Mouse (Mus musculus) forebrain, embryonic 11.5 days (tissue): Measurements from ENCODE around the gene Nav1. TPM values are rescaled to one million over a fixed set of nuclear protein-coding genes. Genes with fewer than 3 reads are reported as not detected.

Experiments used
- ATAC-seq: fragments of 200-750 bp; cut with Nextera tagmentation; replicated peaks from 2 replicates; pipeline ENCODE4 v1.8.0; 2017; ENCODE audit warnings: moderate TSS enrichment; ENCODE audit not compliant: low FRiP score
- DNase-seq: peaks from one replicate; pipeline ENCODE4 v3.0.0-alpha.2; 2017; ENCODE audit warnings: low spot score
- H3K27ac ChIP-seq: fragments of 300-500 bp; sonication (generic); 2 replicates; pipeline ENCODE4 v1.5.1; 2014; ENCODE audit warnings: low read depth, low read length
- H3K27me3 ChIP-seq: fragments of 300-500 bp; sonication (generic); 2 replicates; pipeline ENCODE4 v1.6.1; 2014; ENCODE audit warnings: mild to moderate bottlenecking, low read length, mixed read lengths; ENCODE audit not compliant: control insufficient read depth, insufficient read depth
- H3K36me3 ChIP-seq: fragments of 300-500 bp; sonication (generic); 2 replicates; pipeline ENCODE4 v1.6.1; 2014; ENCODE audit warnings: mild to moderate bottlenecking, low read length, moderate library complexity, mixed read lengths; ENCODE audit not compliant: control insufficient read depth, insufficient read depth
- H3K4me1 ChIP-seq: fragments of 300-500 bp; sonication (generic); replicated peaks from 2 replicates; pipeline ENCODE4 v1.6.1; 2014; ENCODE audit warnings: low read length, mixed read lengths; ENCODE audit not compliant: control insufficient read depth, insufficient read depth
- H3K4me2 ChIP-seq: fragments of 300-500 bp; sonication (generic); 2 replicates; pipeline ENCODE4 v1.6.1; 2014; ENCODE audit warnings: low read depth, mild to moderate bottlenecking, low read length, moderate library complexity, mixed read lengths; ENCODE audit not compliant: severe bottlenecking
- H3K4me3 ChIP-seq: fragments of 300-500 bp; sonication (generic); 2 replicates; pipeline ENCODE4 v1.5.1; 2014; ENCODE audit warnings: low read depth, low read length
- H3K9ac ChIP-seq: fragments of 300-500 bp; sonication (generic); 2 replicates; pipeline ENCODE4 v1.6.1; 2014; ENCODE audit warnings: low read length
- H3K9me3 ChIP-seq: fragments of 300-500 bp; sonication (generic); 2 replicates; pipeline ENCODE4 v1.6.1; 2016; ENCODE audit warnings: low read length, mixed read lengths; ENCODE audit not compliant: control insufficient read depth
- WGBS: fragments of 180-500 bp; shearing (Covaris S2); extraction: QIAGEN DNeasy Blood & Tissue Kit; methylation state at CpG from one replicate; pipeline ENCODE4 v1.1.7; 2014; 5-methylcytosine and 5-hydroxymethylcytosine counted together
- polyA plus RNA-seq: library from polyadenylated mRNA; unstranded; fragments of >200 nt; fragmentation: Nextera tagmentation; extraction: Ambion mirVana; gene quantifications from 2 replicates; pipeline ENCODE4 v1.2.1, GENCODE M21; 2014

Gene Nav1
- polyA plus RNA-seq, 1 experiment from 2014 or later, result 26.9 TPM

- DNase-seq (peak; percentile 78), ATAC-seq (peak; percentile 73)
- H3K27me3 ChIP-seq, result no peaks in the 10 kb centered on the region; the same call in 1 of the 2 replicates
- H3K9me3 ChIP-seq, result no peaks in the 10 kb centered on the region
- peak overlapping the region; percentile 70 for H3K9ac ChIP-seq
- peaks cover 15% of the 10 kb centered on the region for H3K4me1 ChIP-seq
- 4% methylated on average over 15 of the region's 15 CpGs for WGBS
- peak overlapping the region; percentile 78 for H3K4me2 ChIP-seq
- H3K27ac ChIP-seq, result peak overlapping the region; percentile 77; the same call in 1 of the 2 replicates
- H3K36me3 ChIP-seq, result no peaks in the 10 kb centered on the region
- H3K4me3 ChIP-seq, result peak overlapping the region; percentile 51
Observed at GRCm38 (mm10) chr1:135583081-135583677, 23.9 kb downstream of the Nav1 start.

GRCm38 (mm10) chr1:135581001-135581400 is 26.1 kb downstream of the Nav1 start:
- H3K4me3 ChIP-seq, result no peak overlapping the region
- DNase-seq, result no peak

GRCm38 (mm10) chr1:135579111-135579510 is 28.0 kb downstream of the Nav1 start:
- H3K27me3 ChIP-seq, result no peaks in the 10 kb centered on the region
- ATAC-seq (no peak), DNase-seq (no peak)
- no peak overlapping the region for H3K4me2 ChIP-seq
- 56% methylated on average over 3 of the region's 3 CpGs for WGBS
- H3K9ac ChIP-seq, result no peak overlapping the region
- H3K9me3 ChIP-seq, result no peaks in the 10 kb centered on the region
- no peaks in the 10 kb centered on the region; the same call in 1 of the 2 replicates for H3K36me3 ChIP-seq
- H3K4me1 ChIP-seq, result peaks cover 9% of the 10 kb centered on the region; the same call in 1 of the 2 replicates
- no peak overlapping the region for H3K4me3 ChIP-seq
- H3K27ac ChIP-seq, result no peak overlapping the region

More at GRCm38 (mm10) chr1:135581001-135581400, 26.1 kb downstream of the Nav1 start:
- Histone ChIP-seq H3K36me3 (no peaks in the 10 kb centered on the region; the same call in 1 of the 2 replicates), H3K27ac (no peak overlapping the region), H3K4me1 (peaks cover 15% of the 10 kb centered on the region), H3K4me2 (no peak overlapping the region), H3K9ac (no peak overlapping the region), H3K27me3 (no peaks in the 10 kb centered on the region; the same call in 1 of the 2 replicates), H3K9me3 (no peaks in the 10 kb centered on the region)
- ATAC-seq, result no peak
- 25% methylated on average over 8 of the region's 8 CpGs for WGBS

- no peak overlapping the region for H3K27ac ChIP-seq
- 81% methylated on average over 2 of the region's 2 CpGs for WGBS
Observed at GRCm38 (mm10) chr1:135577793-135578192, 29.3 kb downstream of the Nav1 start.

GRCm38 (mm10) chr1:135575393-135575792 is 31.7 kb downstream of the Nav1 start:
- Histone ChIP-seq H3K27me3 (no peaks in the 10 kb centered on the region), H3K4me1 (no peaks in the 10 kb centered on the region; the same call in 1 of the 2 replicates), H3K4me2 (no peak overlapping the region), H3K36me3 (no peaks in the 10 kb centered on the region; the same call in 1 of the 2 replicates), H3K9ac (no peak overlapping the region), H3K27ac (no peak overlapping the region), H3K9me3 (no peaks in the 10 kb centered on the region), H3K4me3 (no peak overlapping the region)
- DNase-seq (no peak), ATAC-seq (no peak)
- 88% methylated on average over 1 of the region's 1 CpGs for WGBS

More at GRCm38 (mm10) chr1:135577793-135578192, 29.3 kb downstream of the Nav1 start:
- DNase-seq (no peak), ATAC-seq (no peak)
- Histone ChIP-seq H3K9ac (no peak overlapping the region), H3K4me3 (no peak overlapping the region), H3K9me3 (no peaks in the 10 kb centered on the region), H3K4me2 (no peak overlapping the region), H3K27me3 (no peaks in the 10 kb centered on the region), H3K4me1 (peaks cover 4% of the 10 kb centered on the region; the same call in 1 of the 2 replicates), H3K36me3 (no peaks in the 10 kb centered on the region; the same call in 1 of the 2 replicates)

- Histone ChIP-seq H3K27me3 (no peaks in the 10 kb centered on the region), H3K4me3 (no peak overlapping the region), H3K27ac (no peak overlapping the region), H3K9ac (no peak overlapping the region), H3K36me3 (no peaks in the 10 kb centered on the region; the same call in 1 of the 2 replicates), H3K4me1 (no peaks in the 10 kb centered on the region; the same call in 1 of the 2 replicates), H3K4me2 (no peak overlapping the region), H3K9me3 (no peaks in the 10 kb centered on the region)
- ATAC-seq (no peak), DNase-seq (no peak)
- 84% methylated on average over 4 of the region's 4 CpGs for WGBS
Observed at GRCm38 (mm10) chr1:135574451-135575208, 32.5 kb downstream of the Nav1 start.

- H3K4me3 ChIP-seq, result no peak overlapping the region
- ATAC-seq, result 0 out of 2 replicates have a peak, but pooled peaks have one; percentile 30
- no peaks in the 10 kb centered on the region for H3K27me3 ChIP-seq
- H3K4me2 ChIP-seq, result no peak overlapping the region
- no peak for DNase-seq
- H3K9ac ChIP-seq, result no peak overlapping the region
- H3K36me3 ChIP-seq, result no peaks in the 10 kb centered on the region
- no peaks in the 10 kb centered on the region for H3K9me3 ChIP-seq
- H3K4me1 ChIP-seq, result no peaks in the 10 kb centered on the region; the same call in 1 of the 2 replicates
- H3K27ac ChIP-seq, result peak overlapping the region; percentile 9; the same call in 1 of the 2 replicates
- 38% methylated on average over 4 of the region's 4 CpGs for WGBS
Observed at GRCm38 (mm10) chr1:135572139-135572892, 34.8 kb downstream of the Nav1 start.

- WGBS, result 77% methylated on average over 8 of the region's 8 CpGs
- H3K27me3 ChIP-seq, result no peaks in the 10 kb centered on the region
- DNase-seq (no peak), ATAC-seq (no peak)
- peaks cover 6% of the 10 kb centered on the region; the same call in 1 of the 2 replicates for H3K4me1 ChIP-seq
- no peak overlapping the region for H3K4me3 ChIP-seq
- no peak overlapping the region for H3K9ac ChIP-seq
- H3K9me3 ChIP-seq, result no peaks in the 10 kb centered on the region
- no peaks in the 10 kb centered on the region for H3K36me3 ChIP-seq
- H3K27ac ChIP-seq, result no peak overlapping the region
- H3K4me2 ChIP-seq, result no peak overlapping the region
Observed at GRCm38 (mm10) chr1:135568087-135568486, 39.0 kb downstream of the Nav1 start.
